Mouse (Mus musculus) B cell, adult 2 months (primary cell): ENCODE data around the gene Stim2.

ENCODE experiments used
- DNase-seq, 2 experiments: peaks; one replicate each; pipeline ENCODE4 v3.0.0; 2022

Gene Stim2

GRCm38 (mm10) chr5:53998146-53998742 lies at the start of gene Stim2:
Gene Stim2, plus strand, starts transcription at chr5:53998499.
- DNase-seq, result peak; percentile 98 to 99

- DNase-seq, result no peak
Observed at GRCm38 (mm10) chr5:53948606-53949266, 49.6 kb upstream of the Stim2 start.

GRCm38 (mm10) chr5:53950189-53950588 lies 48.1 kb upstream of the Stim2 start:
- no peak for DNase-seq

GRCm38 (mm10) chr5:53953216-53953615 lies 45.1 kb upstream of the Stim2 start:
- DNase-seq, result no peak

GRCm38 (mm10) chr5:53953797-53954196 lies 44.5 kb upstream of the Stim2 start:
- no peak for DNase-seq

GRCm38 (mm10) chr5:53955966-53956365 lies 42.3 kb upstream of the Stim2 start:
- DNase-seq, result no peak

GRCm38 (mm10) chr5:53956396-53957314 lies 41.6 kb upstream of the Stim2 start:
- no peak for DNase-seq

- no peak for DNase-seq
Observed at GRCm38 (mm10) chr5:53957348-53957747, 41.0 kb upstream of the Stim2 start.

GRCm38 (mm10) chr5:53961229-53961628 lies 37.1 kb upstream of the Stim2 start:
- no peak for DNase-seq

GRCm38 (mm10) chr5:53961830-53962515 lies 36.3 kb upstream of the Stim2 start:
- no peak for DNase-seq

GRCm38 (mm10) chr5:53965656-53966055 lies 32.6 kb upstream of the Stim2 start:
- no peak for DNase-seq

GRCm38 (mm10) chr5:53967560-53967959 lies 30.7 kb upstream of the Stim2 start:
- no peak for DNase-seq

- DNase-seq, result no peak
Observed at GRCm38 (mm10) chr5:53970178-53970577, 28.1 kb upstream of the Stim2 start.

- no peak for DNase-seq
Observed at GRCm38 (mm10) chr5:53971201-53971600, 27.1 kb upstream of the Stim2 start.

GRCm38 (mm10) chr5:53972905-53973304 lies 25.4 kb upstream of the Stim2 start:
- no peak for DNase-seq

GRCm38 (mm10) chr5:53976497-53976896 lies 21.8 kb upstream of the Stim2 start:
- no peak for DNase-seq

GRCm38 (mm10) chr5:53977060-53977459 lies 21.2 kb upstream of the Stim2 start:
- no peak for DNase-seq

- DNase-seq, result no peak
Observed at GRCm38 (mm10) chr5:53983358-53983757, 14.9 kb upstream of the Stim2 start.

GRCm38 (mm10) chr5:53985632-53986031 lies 12.7 kb upstream of the Stim2 start:
- no peak for DNase-seq

GRCm38 (mm10) chr5:53987496-53987895 lies 10.8 kb upstream of the Stim2 start:
- no peak for DNase-seq

- DNase-seq, result no peak
Observed at GRCm38 (mm10) chr5:53988053-53988452, 10.2 kb upstream of the Stim2 start.

- no peak for DNase-seq
Observed at GRCm38 (mm10) chr5:53992616-53993015, 5.7 kb upstream of the Stim2 start.

- DNase-seq, result no peak
Observed at GRCm38 (mm10) chr5:53994576-53994975, 3.7 kb upstream of the Stim2 start.
